Mouse (Mus musculus) adrenal gland (tissue): ENCODE data around the gene Anks1b.

Experiments
- intact Hi-C: fragments of 180-260 bp; cut with DNase I; formaldehyde crosslinking; loops from one replicate; pipeline ENCODE4 v1.15.1; 2025

Anks1b gene

GRCm38 (mm10) chr10:90144444-90144843 lies 271.1 kb downstream of the Anks1b start:
- intact Hi-C loops = no loop called here

- intact Hi-C loops = loop anchor here (5.0 kb wide), 1 partner anchor 541 kb away; no protein-coding TSS in a partner anchor
These were observed 278.2 kb downstream of the Anks1b start for GRCm38 (mm10) chr10:90151510-90151909.

GRCm38 (mm10) chr10:90169941-90170580 lies 296.8 kb downstream of the Anks1b start:
- intact Hi-C loops = no loop called here

GRCm38 (mm10) chr10:90190366-90190765 lies 317.1 kb downstream of the Anks1b start:
- intact Hi-C loops = no loop called here

GRCm38 (mm10) chr10:90196936-90197335 lies 323.6 kb downstream of the Anks1b start:
- intact Hi-C loops = no loop called here

- intact Hi-C loops = no loop called here
These were observed 336.7 kb downstream of the Anks1b start for GRCm38 (mm10) chr10:90210044-90210443.

- intact Hi-C loops = no loop called here
These were observed 347.2 kb downstream of the Anks1b start for GRCm38 (mm10) chr10:90220470-90220869.

GRCm38 (mm10) chr10:90222793-90223495 lies 349.6 kb downstream of the Anks1b start:
- intact Hi-C loops = no loop called here

- intact Hi-C loops = loop anchor here (10.0 kb wide), 1 partner anchor 460 kb away; no protein-coding TSS in a partner anchor
These were observed 362.0 kb downstream of the Anks1b start for GRCm38 (mm10) chr10:90235273-90235672.

- intact Hi-C loops = loop anchor here (10.0 kb wide), 1 partner anchor 458 kb away; no protein-coding TSS in a partner anchor
These were observed 364.0 kb downstream of the Anks1b start for GRCm38 (mm10) chr10:90237290-90237689.

GRCm38 (mm10) chr10:90258944-90259714 lies 385.8 kb downstream of the Anks1b start:
- intact Hi-C loops = no loop called here

- intact Hi-C loops = no loop called here
These were observed 398.0 kb downstream of the Anks1b start for GRCm38 (mm10) chr10:90271321-90271720.

GRCm38 (mm10) chr10:90273311-90273710 lies 400.0 kb downstream of the Anks1b start:
- intact Hi-C loops = no loop called here

GRCm38 (mm10) chr10:90286589-90286988 lies 413.3 kb downstream of the Anks1b start:
- intact Hi-C loops = no loop called here

GRCm38 (mm10) chr10:90303249-90303648 lies 429.9 kb downstream of the Anks1b start:
- intact Hi-C loops = no loop called here

- intact Hi-C loops = no loop called here
These were observed 432.8 kb downstream of the Anks1b start for GRCm38 (mm10) chr10:90306156-90306555.

- intact Hi-C loops = no loop called here
These were observed 434.7 kb downstream of the Anks1b start for GRCm38 (mm10) chr10:90307931-90308555.

GRCm38 (mm10) chr10:90329781-90330180 lies 456.5 kb downstream of the Anks1b start:
- intact Hi-C loops = no loop called here

- intact Hi-C loops = no loop called here
These were observed 472.1 kb downstream of the Anks1b start for GRCm38 (mm10) chr10:90345394-90345793.

- intact Hi-C loops = no loop called here
These were observed 482.9 kb downstream of the Anks1b start for GRCm38 (mm10) chr10:90356258-90356657.

GRCm38 (mm10) chr10:90357169-90357907 lies 484.0 kb downstream of the Anks1b start:
- intact Hi-C loops = no loop called here
